Mouse (Mus musculus): ENCODE data around the gene Gm20821.
"Not testable (repeated sequence)": the region's sequence is repeated elsewhere in the genome, so short reads cannot be mapped to it uniquely, and the experiment has no call there.

Gene Gm20821

DNA sequence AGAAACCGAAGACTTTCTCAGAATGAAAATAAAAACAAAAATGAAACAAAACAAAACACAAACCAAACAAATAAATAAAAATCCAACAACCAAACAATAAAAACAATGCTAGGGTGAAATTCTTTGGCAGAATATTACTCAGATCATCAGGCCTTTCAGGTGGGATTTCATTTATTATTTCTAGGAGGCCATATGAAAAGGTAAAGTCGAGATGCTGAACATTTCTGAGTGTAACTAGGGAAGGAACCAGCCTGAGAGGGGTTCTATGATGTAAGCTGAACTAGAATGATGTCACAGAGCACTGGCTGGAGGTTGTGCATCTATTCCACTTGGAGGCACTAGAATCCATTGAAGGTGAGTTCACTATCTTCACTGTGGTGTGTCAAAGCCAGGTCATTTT is at the start of gene Gm20821:
Gene Gm20821 (plus strand): TSS at position 301 of the 400 bp plus-strand sequence.
- DNase-seq (ENCODE audit: low spot score) = not testable (repeated sequence)

Data from urinary bladder, postnatal 10 days (tissue).